Mouse (Mus musculus) ZHBTc4 (cell line): ENCODE results near the gene Tfe3.
A peak's percentile ranks its signal among the peaks of the same experiment; 100 is the strongest.
"Not testable (repeated sequence)": the region's sequence is repeated elsewhere in the genome, so short reads cannot be mapped to it uniquely, and the experiment has no call there.

ENCODE experiments used
- DNase-seq: peaks from one replicate; pipeline ENCODE4 v3.0.0-alpha.2; 2011; ENCODE audit warnings: low read depth, low spot score

Tfe3 gene

DNA sequence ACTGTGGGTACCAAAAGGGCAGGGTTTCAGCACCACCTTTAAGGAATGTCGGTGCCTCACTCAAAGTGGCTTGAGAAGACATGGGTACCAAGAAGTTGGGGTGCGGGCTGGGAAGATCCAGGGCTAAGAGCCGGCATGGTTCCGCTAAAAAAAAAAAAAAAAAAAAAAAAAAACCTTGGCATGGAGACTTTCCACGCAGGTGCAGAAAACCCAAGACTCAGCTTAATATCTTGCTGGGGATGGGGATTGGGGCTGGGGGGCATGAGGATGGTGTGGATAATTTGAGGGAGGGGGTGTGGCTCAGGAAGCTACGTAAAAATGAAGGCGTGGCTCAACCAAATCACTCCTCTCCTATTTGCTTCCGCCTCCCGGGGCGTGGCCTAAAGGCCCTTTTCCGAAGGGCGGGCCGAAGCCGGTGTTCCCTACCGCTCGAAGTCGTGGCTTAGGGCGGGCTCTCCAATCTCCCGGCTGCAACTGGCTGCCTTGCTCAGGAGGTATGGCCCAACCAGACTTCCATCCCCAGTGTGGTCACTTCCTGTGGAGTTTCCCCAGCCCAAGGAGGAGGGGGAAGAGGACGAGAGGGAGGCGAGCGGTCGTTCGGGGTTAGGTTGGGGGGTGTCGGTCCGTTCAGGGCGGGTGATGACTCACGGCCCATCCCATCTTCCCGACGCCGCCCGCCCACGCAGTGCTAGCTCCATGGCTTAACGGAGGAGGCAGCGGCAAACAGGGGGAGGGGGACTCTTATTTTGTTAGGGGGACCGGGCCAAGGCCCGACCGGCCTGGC lies at the start of gene Tfe3:
Gene Tfe3 (plus strand): TSS at position 424 of the 784 bp plus-strand sequence.
- peak; percentile 97 for DNase-seq

DNA sequence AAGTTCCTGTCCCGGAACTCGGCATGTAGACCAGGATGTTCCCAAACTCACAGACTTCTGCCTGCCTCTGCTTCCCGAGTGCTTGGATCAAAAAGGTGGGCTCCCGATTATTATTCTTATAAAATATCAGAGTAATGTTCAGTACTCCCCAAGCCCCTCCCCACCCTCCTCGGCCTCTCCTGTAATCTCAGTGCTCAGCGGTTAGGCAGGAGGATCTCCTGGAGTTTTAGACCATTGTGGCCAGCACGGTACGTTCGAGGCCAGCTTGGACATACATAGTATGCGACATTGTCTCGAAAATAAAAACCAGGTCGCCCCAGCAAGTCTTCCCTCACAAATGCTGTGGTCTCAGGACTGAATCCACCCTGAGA lies 48.6 kb upstream of the Tfe3 start:
- not testable (repeated sequence) for DNase-seq

DNA sequence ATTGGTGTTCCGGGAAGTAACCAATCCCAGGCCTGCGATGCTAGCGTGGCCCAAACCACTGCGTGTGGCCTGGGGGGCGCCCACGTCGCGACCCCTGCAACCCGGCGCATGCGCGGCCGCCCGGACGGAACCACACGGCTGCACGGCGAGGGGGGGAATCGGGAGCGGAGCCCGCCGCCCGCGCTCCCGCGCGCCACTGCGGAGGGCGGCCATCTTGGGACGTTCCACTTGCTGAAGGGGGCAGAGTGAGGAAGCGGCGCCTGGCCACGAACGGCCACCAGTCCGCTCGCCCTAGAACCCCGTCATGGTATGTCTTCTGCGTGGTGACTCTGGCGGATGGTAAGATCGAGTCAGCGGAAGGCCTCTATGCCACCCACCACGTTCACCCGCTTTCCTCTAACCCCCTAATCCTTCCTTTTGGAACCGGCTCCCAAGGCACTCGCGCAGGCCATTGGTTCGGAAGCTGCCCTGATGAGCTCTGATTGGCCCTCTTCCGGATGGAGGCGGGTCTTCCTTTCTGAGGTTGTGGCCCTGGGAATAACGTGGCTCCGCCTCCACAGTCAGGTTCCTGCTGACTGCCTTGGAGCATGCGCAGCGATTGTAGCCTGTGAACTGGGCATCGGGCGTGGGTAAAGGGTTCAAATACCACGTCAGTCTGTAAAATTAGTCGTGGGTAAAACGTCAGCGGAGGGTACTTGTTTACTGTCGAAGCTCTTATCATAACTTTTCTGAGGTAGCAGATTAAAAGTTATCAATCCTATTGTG lies 48.0 kb upstream of the Tfe3 start, which contains the start of gene Wdr45:
Gene Wdr45 (plus strand): TSS at position 199 of the 765 bp plus-strand sequence.
- DNase-seq = peak; percentile 96

DNA sequence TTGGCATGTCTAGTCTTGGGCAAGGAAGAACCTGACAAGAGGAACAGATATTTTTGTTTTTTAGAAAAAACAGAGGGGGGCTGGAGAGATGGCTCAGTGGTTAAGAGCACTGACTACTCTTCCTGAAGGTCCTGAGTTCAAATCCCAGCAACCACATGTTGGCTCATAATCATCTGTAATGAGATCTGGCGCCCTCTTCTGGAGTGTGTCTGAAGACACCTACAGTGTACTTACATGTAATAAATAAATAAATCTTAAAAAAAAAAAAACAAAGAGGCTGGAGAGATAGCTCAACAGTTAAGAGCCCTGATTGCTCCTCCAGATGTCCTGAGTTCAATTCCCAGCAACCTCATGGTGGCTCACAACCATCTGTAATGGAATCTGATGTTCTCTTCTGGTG lies 46.3 kb upstream of the Tfe3 start:
- DNase-seq = peak; percentile 51

DNA sequence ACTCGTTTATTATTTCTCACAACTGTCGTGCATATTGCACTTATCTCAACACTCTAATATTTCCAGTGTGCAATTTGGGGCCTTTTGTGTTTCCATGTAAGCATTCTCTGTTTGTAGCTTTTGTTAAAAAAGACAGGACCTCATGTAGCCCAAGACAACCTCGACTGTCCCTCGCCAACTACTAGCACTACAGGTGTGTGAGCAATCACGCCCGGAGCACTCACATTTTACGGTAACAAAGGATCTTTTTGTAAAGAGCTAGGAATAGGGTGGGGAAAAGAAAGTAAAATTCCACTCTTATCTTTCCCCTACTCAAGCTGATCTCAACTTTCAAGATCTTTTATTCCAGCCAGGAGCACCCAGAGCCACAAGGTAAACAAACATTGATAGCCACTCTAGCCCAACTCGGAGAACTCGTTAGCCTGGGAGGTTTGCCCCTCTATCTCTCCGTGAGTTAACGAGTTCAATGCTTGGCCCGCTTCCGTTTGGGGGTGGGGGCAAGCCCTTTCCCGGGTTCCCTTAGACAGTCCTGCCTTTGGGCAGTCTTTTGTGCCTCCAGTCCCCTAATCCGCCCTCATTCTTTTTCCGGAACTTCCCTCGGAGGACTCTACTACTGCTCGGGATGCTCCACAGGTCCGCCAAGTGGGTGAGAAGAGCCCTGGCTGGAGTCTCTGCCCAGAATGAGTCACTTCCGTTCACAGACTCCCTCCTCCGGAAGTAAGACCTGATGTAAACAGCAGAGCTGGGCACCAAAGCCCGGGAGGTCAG lies 40.7 kb upstream of the Tfe3 start, which contains the start of gene Gm45208:
Gene Gm45208 (plus strand): TSS at position 732 of the 768 bp plus-strand sequence.
- peak; percentile 86 for DNase-seq

DNA sequence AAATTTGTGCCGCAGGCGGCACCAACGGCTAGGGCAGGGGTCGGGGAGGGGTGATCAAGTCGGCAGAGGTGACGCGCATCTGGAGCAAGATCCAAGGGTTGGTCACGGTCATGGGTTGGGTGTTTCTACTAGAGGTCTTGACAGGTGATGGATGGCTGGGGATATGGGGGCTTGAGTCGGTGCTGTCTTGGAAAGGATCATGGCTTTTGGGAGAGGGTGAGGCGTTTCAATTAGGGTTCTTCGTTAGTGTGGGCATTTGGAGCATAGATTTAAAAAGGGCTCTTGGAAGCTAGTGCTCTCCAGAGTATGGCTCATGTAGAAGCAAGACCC lies 40.1 kb upstream of the Tfe3 start:
- DNase-seq = no peak

DNA sequence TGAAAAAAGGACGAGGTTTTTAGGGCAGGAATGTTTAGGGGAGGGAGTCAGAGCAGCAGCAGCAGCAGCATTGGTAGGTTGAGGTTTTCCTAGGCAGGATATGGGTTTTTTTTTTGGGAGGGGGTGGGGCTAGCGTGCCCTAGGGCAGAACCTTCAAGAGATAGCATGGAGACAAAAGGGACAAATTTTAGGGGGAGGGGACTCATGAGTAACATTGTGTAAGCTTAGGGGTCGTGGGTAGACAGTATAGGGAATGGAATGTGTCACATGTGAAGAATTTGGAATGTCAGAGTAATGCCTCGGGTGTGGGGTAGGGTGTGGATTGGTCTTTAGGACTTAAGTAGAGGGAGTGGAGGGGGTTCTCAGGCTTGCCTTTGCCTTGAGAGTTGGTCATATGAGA lies 39.7 kb upstream of the Tfe3 start:
- DNase-seq = peak; percentile 88

DNA sequence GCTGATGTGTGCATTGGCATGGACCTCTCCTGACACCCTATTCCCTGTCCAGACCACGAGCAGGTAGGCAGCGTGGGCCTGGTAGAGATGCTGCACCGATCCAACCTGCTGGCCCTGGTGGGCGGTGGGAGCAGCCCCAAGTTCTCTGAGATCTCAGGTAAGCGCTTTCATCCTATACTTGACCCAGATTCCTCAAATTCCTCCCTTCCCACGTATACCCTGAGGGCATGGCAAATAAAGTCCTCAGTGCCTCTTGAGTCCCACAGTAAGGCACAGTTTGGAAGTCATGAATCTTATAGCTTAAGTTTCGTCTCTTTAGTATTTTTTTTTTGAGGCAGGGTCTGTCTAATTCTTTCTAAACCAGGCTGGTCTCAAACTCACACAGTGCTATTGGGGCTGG lies 38.2 kb upstream of the Tfe3 start:
- DNase-seq = no peak

DNA sequence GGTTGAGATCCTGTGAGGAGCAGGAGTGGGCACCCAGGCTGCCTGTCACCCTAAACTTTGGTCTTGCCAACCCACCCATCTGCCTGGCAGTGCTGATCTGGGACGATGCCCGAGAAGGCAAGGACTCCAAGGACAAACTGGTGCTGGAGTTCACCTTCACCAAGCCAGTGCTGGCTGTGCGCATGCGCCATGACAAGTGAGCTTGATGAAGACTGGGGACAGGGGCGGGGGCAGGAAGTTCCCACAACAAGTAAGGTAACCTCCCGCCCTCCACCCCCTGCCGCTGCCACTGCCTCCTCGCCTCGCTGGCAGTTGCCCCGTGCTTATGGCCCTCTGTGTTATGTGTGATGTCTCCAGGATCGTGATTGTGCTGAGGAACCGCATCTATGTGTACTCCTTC lies 36.5 kb upstream of the Tfe3 start:
- peak; percentile 82 for DNase-seq

DNA sequence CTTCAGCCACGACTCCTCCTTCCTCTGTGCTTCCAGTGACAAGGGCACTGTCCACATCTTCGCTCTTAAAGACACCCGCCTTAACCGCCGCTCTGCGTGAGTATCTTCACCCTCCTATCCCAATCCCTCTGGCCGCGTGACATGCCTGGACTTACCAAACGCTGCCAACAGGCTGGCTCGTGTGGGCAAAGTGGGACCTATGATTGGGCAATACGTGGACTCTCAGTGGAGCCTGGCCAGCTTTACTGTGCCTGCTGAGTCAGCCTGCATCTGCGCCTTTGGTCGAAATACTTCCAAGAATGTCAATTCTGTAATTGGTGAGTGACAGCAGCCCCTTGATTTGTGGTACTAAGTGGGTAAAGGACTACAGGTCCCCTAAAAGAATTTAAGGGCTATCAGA lies 35.2 kb upstream of the Tfe3 start:
- DNase-seq = no peak

DNA sequence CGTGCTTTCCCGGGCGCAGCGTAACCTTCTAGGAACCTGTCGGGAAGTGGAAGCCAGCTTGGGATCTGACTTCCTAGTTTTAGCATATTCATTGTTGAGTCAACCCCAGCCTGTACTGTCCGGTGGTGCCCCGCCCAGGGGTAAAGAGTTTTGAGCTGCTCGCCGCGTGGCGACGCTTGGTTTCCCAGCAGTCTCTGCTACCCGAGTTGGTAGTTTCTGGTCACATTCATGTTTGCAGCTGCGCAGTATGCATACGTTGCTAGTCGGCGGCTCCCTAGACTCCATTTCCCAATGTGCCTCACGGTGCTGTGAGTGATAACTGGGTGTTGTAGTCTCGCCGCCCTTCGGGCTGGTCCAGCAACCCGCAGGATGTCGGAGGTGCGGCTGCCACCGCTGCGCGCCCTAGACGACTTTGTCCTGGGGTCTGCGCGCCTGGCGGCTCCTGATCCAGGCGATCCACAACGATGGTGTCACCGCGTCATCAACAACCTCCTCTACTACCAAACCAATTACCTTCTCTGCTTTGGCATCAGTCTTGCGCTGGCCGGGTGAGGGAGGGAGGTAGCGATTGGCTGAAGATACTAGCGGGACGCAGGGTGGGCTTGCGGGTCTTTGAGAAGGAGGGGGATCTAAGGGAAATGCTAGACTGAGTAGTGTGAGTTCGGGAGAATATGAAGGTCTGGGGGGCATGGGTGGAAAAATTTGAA lies 34.0 kb upstream of the Tfe3 start, which contains the start of gene Praf2:
Gene Praf2 (plus strand): TSS at position 225 of the 707 bp plus-strand sequence.
- peak; percentile 96 for DNase-seq

DNA sequence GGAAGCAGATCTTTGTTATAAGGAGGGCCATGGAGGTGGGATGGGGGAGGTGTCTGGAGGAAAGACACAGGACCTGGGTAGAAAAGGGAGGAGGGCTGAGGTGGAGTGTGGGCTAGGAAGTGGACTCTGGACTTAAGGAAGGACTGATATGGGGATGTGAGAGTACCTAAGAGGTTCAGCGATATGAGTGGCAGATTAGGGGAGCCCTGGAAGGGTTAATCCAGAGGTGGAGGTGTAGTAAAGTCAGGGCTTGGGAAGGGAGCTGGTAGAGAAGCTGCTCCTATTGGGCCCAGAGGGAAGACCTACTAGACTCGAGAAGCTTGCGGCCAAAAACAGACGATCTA lies 33.5 kb upstream of the Tfe3 start:
- no peak for DNase-seq

DNA sequence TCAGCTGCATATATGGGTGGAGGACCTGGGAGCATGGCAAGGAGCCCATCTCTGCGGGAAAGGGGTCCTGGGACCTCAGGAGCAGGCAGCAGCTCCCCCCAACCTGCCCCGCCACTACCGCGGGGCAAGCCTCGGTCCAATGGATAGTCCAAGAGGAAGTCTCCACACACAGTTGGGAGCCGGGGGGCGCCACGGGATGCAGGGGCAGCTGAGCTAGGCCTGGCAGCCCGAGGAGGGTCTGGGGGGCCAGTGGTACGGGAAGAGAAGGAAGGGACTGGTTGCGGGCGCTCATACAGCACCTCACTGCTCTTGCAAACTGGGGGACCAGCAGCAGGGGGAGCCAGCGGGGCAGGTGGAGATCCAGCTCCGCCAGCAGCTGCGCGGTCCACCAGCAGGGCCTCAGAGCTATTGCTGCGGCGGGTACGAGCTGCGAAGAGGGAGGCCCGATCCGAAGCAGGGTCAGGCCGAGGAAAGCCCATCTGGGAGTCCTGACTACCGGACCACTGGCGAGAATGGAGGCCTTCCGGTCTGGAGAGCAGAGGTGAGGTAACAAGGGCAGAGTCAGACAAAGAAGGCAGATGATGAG lies 28.7 kb upstream of the Tfe3 start:
- DNase-seq = peak; percentile 79

DNA sequence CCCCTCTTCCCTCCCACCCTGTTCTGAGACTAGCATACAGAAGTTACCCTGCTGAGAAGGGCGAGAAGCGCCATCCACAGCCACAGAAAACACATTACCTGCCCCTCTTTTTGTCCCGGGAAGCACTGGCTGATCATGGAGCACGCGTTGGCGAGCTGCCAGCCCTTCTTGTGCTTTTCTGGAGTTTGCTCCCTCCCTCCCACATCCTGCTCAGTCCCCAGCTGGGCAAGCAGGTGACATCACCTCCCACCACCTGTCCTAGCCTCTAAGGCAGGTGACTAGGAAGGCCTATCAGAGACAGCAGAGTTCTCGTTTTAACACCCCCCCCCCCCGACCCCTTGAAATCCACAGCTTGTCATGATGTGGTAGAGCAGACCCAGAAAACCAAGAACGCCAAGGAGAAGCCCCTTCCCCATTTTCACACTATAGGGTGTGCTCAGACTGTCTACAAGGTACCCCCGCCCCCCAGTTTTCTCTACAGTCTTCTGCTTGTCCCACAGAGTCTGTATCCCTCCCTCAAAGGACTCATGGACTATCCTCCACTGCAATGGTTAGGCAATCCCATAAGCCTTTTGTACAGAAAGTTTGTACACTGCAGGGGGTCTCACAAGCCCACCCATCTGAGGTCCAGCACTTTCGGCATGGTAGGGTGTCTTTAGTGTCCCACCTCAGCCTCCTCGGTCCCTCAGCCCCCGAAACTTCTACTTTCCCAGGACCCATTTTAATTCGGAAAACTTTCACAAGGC lies 22.9 kb upstream of the Tfe3 start:
- DNase-seq = peak; percentile 42

DNA sequence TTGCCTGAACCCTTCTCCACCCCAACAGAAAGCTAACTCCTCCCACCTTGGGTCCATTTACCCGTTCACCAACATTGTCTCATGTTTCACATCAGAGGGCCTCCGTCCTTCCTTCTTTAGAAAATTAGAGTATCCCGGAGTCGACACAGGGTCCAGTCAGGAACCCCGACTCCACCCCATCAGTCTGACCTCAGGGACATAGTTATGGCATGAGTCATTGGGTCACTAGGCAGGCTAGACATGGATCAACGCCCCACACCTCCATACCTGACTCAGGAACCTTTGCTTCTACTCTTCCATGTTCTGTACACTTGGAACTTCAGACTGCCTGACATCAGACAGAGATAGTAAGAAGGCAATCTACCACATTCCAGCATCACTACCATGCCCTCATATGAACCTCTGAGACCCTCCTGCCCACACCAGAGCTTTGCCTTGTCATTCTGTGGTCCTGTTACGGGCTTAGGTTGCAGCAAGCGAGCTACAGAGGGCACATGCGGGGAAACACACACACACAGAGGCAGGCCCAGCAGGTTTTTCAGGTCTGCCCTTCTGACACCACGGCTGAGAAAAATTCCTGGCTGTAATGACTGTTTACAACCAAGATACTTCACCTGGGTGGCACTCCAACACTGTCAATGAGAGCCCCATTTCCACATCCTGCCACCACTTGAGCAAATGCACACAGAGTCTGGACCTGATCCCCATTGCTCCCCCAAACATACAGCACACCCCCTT lies 22.1 kb upstream of the Tfe3 start:
- no peak for DNase-seq

DNA sequence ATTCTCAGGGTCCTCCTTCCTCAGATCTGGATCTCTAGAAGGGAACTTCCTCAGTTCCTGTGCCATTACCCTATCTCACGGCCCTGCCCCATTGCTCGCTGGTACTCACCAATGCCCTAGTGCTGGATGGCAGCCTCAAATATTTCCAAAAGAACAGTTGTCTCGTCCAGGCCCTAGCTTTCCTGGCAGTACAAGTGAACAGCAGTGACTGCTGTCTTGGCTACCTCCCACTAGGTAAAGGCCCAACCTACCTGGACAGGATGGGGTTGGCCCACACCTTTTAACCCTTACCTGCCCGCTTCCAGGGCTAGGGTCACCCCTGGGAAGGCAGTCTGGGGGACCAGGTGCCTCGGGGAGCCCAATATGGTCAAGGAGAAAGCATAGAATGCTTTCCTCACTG lies 21.3 kb upstream of the Tfe3 start:
- DNase-seq = no peak

DNA sequence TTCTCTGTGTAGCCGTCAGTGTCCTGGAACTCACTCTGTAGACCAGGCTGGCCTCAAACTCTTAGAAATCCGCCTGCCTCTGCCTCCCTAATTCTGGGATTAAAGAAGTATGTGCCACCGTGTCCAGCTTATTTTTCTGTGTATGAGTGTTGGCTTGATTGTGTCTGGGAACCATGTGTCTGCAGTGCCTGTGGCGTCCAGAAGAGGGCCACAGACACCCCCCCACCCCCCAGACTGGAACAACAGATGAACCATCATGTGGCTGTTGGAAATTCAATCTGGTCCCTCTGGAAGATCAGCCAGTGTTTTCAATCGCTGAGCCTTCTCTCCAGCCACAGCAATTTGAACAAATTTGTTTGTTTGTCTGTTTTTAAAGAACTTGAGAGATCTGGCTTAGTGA lies 18.9 kb upstream of the Tfe3 start:
- DNase-seq = peak; percentile 66

DNA sequence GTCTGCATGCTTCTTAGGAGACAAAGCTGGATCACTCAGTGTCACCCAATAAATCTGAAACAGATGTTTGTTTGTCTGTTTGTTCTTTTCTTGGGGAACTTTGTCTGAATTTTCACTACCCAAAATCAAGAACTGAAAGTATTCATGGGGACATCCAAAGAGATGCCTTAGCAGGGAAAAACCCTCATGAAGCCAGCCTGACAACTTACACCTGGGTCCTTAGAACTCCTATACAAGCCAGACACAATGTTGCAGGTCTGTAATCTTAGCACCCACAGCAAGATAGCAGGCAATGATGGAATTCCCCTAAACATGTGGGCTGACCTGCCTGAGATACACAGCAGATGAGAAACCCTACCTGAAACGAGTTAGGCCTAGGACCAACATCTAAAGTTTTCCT lies 17.4 kb upstream of the Tfe3 start:
- DNase-seq = no peak

DNA sequence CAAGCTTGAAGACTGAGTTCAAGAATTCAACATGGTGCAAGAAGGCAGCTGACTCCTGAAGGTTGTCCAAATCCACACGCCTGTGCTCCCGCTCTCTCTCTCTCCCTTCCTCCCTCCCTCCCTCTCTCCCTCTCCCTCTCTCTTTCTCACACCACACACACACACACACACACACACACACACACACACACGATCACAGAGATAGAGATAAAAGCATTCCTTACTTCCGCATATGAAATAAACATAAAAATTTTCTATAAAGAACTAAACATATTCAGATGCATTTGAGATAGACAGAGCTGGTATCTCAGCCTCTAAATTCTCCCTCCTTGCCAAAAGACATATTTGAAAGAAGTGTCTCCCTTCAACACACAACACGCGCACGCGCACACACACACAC lies 16.9 kb upstream of the Tfe3 start:
- no peak for DNase-seq
